Mouse (Mus musculus) adrenal gland, adult 18-20 months (tissue): ENCODE results near the gene Smim5. TPM values are rescaled to one million over a fixed set of nuclear protein-coding genes. Genes with fewer than 3 reads are reported as not detected.

Experiments
- DNase-seq, 2 experiments: peaks; one replicate each; pipeline ENCODE4 v3.0.0; 2021 to 2022; ENCODE audit warnings: low spot score in 2 of 2
- total RNA-seq, 2 experiments: library from RNA; stranded (reverse); gene quantifications; 1 replicate in 1 of 2; 2 replicates in 1 of 2; pipeline ENCODE4 v1.2.3; 2021

Gene Smim5
- total RNA-seq, 2 experiments from 2014 or later, result 0.74 TPM; not detected in 1

GRCm38 (mm10) chr11:115921986-115922385, 22.2 kb downstream of the Smim5 start:
- no peak for DNase-seq

GRCm38 (mm10) chr11:115929031-115929430, 29.3 kb downstream of the Smim5 start:
- DNase-seq, result no peak

- no peak for DNase-seq
These were observed 30.1 kb downstream of the Smim5 start for GRCm38 (mm10) chr11:115929818-115930217.

- no peak for DNase-seq
These were observed 31.5 kb downstream of the Smim5 start for GRCm38 (mm10) chr11:115931235-115931634.

- peak; percentile 95 to 97 for DNase-seq
These were observed 33.5 kb downstream of the Smim5 start, which contains the start of the genes Sap30bp and Recql5 for GRCm38 (mm10) chr11:115933108-115933746. Gene Sap30bp (plus strand): TSS chr11:115933282. Gene Recql5 (minus strand): TSS chr11:115933477.

- no peak for DNase-seq
These were observed 34.0 kb downstream of the Smim5 start for GRCm38 (mm10) chr11:115933747-115934110.

GRCm38 (mm10) chr11:115939690-115940329, 40.0 kb downstream of the Smim5 start:
- DNase-seq, result peak; percentile 49 to 59

- DNase-seq, result no peak
These were observed 42.2 kb downstream of the Smim5 start for GRCm38 (mm10) chr11:115941980-115942379.

- DNase-seq, result no peak
These were observed 45.5 kb downstream of the Smim5 start for GRCm38 (mm10) chr11:115945247-115945646.

- DNase-seq, result no peak
These were observed 46.6 kb downstream of the Smim5 start for GRCm38 (mm10) chr11:115946221-115946828.

GRCm38 (mm10) chr11:115948316-115948715, 48.5 kb downstream of the Smim5 start:
- no peak for DNase-seq

- no peak for DNase-seq
These were observed 51.0 kb downstream of the Smim5 start for GRCm38 (mm10) chr11:115950719-115951118.

GRCm38 (mm10) chr11:115954712-115955111, 54.9 kb downstream of the Smim5 start:
- no peak for DNase-seq

GRCm38 (mm10) chr11:115955195-115955858, 55.6 kb downstream of the Smim5 start:
- no peak for DNase-seq

Other genes starting within 250 kb of the Smim5 start
- 100 to 1,000 TPM in 1 of 2 experiments, 10 to 100 TPM in 1; 97.2 to 132 TPM for gene Grb2, start 191.4 kb upstream of the Smim5 start, total RNA-seq
- 10 to 100 TPM; 57.3 to 70.3 TPM for gene Tmem94, start 134.5 kb upstream of the Smim5 start, total RNA-seq
- gene Caskin2, start 86.3 kb upstream of the Smim5 start, total RNA-seq, result 10 to 100 TPM; 55.1 to 59.8 TPM
- 10 to 100 TPM; 15.5 to 20.3 TPM for gene Tsen54, start 85.2 kb upstream of the Smim5 start, total RNA-seq
- 1 to 10 TPM; 5.8 to 8.0 TPM for gene Llgl2, start 75.9 kb upstream of the Smim5 start, total RNA-seq
- gene Myo15b, start 41.6 kb upstream of the Smim5 start, total RNA-seq, result not detected
- gene Smim6, start 12.1 kb downstream of the Smim5 start, total RNA-seq, result not detected
- 10 to 100 TPM; 37.3 to 47.6 TPM for gene Sap30bp, start 33.3 kb downstream of the Smim5 start, total RNA-seq
- gene Recql5, start 33.5 kb downstream of the Smim5 start, total RNA-seq, result 10 to 100 TPM; 17.1 to 27.1 TPM
- 1 to 10 TPM; 3.1 to 3.7 TPM for gene Itgb4, start 74.7 kb downstream of the Smim5 start, total RNA-seq
- gene Galk1, start 112.8 kb downstream of the Smim5 start, total RNA-seq, result 10 to 100 TPM; 26.8 to 33.1 TPM
- gene H3f3b, start 128.0 kb downstream of the Smim5 start, total RNA-seq, result 100 to 1,000 TPM; 248 to 269 TPM
- gene Unk, start 130.4 kb downstream of the Smim5 start, total RNA-seq, result 10 to 100 TPM; 16.2 to 19.2 TPM
- 1 to 10 TPM; 1.0 to 1.3 TPM for gene Unc13d, start 178.0 kb downstream of the Smim5 start, total RNA-seq
- 100 to 1,000 TPM; 163 to 187 TPM for gene Wbp2, start 187.0 kb downstream of the Smim5 start, total RNA-seq
- 10 to 100 TPM; 14.6 to 23.5 TPM for gene Trim47, start 227.2 kb downstream of the Smim5 start, total RNA-seq
- gene Trim65, start 231.2 kb downstream of the Smim5 start, total RNA-seq, result 10 to 100 TPM; 12.9 to 13.1 TPM
- gene Mrpl38, start 238.9 kb downstream of the Smim5 start, total RNA-seq, result 100 to 1,000 TPM; 106 to 115 TPM